Mouse (Mus musculus) heart, adult 2 months (tissue): ENCODE measurements around the gene Celf1.

ENCODE experiments used
- CTCF ChIP-seq: fragments of 200-600 bp; IDR thresholded peaks from 2 replicates; pipeline ENCODE4 v1.8.1; 2022; ENCODE audit warnings: antibody characterized with exemption, mild to moderate bottlenecking, moderate library complexity
- EP300 ChIP-seq: fragments of 200-500 bp; IDR thresholded peaks from 2 replicates; pipeline ENCODE4 v1.6.1; 2011; ENCODE audit warnings: low read depth, low read length, control low read depth; ENCODE audit not compliant: insufficient read depth
- POLR2A ChIP-seq: fragments of 200-500 bp; IDR thresholded peaks from 2 replicates; pipeline ENCODE4 v1.6.1; 2011; ENCODE audit warnings: mild to moderate bottlenecking, low read depth, low read length, control low read depth; ENCODE audit not compliant: insufficient read depth

- no peak for TF ChIP-seq CTCF
- no peak for TF ChIP-seq POLR2A
- TF ChIP-seq EP300: no peak
Observed at GRCm38 (mm10) chr2:91027391-91028214, 87.4 kb downstream of the Celf1 start.
